Mouse (Mus musculus): ENCODE measurements around the gene Nrd1.

The Nrd1 gene

DNA sequence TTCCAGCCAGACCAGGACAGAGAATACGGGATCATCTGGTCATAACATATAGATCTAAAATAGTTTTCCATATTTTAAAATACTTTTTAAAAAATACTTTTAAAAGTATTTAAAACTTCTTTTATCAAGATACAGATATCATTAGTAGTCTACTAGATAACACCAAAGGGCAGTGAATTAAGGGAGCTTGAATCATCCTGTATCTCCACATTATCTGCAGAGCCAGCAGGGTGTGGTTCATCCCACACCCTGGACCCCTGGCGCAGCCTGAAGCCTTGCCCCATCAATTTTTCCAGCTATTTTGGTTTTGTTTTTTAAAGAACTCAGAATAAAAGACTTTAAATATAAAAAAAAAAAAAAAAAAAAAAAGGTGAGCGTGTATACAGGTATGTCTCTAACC, 98.4 kb downstream of the Nrd1 start:
- no peak for DNase-seq (ENCODE audit: low spot score)

DNA sequence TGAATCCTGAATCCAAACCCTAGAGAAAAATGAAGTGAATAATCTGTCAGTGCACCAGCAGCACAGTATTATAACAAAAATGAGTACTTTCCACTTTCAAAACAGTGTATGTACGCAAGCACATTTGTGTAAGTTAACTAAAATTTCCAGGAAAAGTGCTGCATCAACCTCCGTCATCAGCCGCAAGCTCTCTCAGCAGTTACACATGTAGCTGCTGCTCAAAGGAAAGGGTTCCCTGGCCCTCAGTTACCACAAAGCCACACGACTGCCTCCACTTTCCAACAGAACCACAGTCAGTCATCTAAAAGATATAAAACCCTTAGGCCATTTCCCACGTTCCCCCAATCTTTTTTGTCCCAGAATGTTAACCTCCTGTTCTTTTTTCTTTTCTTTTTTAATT, 102.1 kb downstream of the Nrd1 start:
- DNase-seq (ENCODE audit: low spot score), result no peak

DNA sequence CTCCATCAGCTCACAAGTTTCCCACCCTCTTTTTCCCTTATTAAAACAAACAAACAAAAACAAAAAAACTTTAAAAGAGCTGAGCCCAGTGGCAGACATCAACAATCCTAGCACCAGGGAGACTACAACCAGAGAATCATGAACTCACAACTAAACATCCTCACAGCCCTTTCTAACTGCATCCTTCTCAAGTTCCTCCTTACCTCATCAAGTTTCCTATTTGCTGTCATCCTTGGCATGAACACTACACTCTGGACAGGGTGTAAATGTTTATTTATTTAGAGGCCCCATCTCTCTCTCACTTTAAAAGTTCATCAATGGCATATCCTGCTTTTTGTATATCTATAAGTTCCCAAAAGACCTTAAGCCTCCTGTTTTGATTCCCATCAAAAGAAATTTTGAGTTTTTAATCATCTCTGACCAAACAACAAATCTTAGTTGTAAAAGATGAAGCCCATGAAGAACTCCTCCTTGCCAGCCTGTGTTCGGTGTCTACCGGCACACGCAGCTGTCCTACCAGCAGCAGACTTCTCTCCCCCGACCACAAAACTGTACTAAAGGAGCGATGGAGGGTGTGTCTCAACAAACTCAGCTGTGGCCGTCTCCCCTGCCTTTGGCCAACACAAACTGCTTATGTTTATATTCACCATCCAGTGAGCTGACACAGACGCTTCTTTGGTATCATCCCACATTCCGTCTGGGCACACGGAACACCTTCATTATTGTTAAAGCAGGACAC, 102.9 kb downstream of the Nrd1 start:
- DNase-seq (ENCODE audit: low spot score), result no peak

DNA sequence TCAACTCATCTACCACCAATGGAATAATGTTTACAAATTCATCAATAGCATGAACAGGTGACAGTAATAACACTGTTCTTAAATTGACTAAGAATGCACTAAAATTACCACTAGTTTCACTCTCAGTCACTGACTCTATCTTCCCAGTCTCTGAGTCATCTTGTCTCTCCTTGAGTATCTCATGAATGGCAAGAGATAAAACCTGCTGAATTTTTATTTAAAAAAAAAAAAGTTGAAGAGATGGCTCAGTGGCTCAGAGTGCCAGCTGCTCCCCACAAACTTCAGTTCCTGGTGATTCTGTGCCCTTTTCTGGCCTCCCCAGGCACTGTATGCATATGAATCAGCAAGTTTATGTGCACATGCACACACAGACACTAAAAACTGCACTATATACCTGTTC, 104.8 kb downstream of the Nrd1 start:
- no peak for DNase-seq (ENCODE audit: low spot score)

DNA sequence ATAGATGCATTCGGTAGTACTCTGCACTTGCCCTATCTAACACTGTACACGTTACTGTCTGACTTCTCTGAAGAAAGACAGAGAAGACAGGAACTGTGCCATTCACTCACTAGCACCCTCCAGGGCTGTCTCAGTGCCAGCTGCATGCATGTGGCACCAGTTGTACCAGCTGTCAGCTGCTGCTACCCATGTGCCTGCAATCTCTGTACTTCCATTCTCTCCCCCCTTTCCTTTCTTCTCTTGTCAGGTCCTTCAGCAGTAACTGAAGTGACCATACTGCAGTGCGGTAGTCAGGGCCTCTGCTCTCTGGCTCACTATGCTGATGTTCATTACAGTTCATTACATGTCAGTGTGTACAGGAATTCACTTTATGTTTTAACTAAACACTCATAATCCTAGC, 105.6 kb downstream of the Nrd1 start:
- no peak for DNase-seq (ENCODE audit: low spot score)

DNA sequence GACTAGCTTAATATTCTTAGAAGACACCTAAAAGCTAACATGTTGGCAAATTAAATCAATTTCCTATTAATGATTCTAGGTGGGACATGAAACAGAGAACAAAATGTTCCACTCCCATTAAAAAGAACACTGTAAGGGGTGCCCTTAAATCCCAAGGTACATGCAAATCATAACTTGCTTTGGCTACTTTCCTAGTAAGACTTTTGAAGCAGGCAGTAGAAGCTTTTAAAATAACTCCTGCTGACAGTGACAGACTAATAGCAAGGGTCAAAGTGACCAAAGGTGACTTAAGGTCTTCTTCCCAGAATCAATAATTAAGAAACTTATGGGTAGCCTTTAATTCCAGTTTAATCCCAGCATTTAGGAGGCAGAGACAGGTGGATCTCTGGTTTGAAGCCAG, 106.1 kb downstream of the Nrd1 start:
- DNase-seq (ENCODE audit: low spot score), result no peak

DNA sequence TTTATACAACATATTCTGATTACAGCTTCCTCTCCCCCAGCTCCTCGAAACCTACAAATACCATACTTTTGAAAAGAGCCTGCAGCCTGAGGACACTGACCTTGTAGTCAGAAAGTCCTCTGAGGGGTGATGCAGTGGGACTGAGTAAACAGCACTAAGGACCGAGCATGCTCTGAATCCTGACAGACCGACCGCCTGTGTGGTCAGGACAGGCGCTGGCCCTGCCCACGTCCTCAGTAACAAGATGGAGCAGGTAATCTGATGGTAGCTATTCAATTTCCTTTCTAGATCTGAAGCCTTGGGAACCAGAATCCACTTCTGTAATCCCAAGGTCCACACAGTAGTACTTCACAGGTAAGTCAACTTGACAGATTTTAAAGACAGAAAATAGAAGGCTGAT, 108.6 kb downstream of the Nrd1 start:
- no peak for DNase-seq (ENCODE audit: low spot score)

DNA sequence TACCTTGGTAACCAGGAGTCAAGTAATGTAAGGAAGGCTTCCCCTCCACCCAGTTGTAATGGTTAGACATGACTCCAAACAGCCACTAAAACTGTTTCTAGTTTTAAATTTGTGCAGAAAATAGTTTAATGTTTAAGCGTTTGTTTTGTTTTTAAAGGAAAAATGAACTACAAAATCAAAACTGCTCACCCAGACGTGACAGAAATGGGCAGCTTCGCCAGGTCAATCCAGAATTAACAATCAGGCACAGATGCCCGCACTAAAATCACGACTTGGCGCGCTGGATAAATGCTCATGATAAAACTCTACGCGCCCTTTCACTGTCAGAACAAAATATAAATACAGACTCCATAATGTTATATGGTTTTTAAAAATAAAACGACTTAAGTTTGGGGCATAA, 109.2 kb downstream of the Nrd1 start:
- no peak for DNase-seq (ENCODE audit: low spot score)

DNA sequence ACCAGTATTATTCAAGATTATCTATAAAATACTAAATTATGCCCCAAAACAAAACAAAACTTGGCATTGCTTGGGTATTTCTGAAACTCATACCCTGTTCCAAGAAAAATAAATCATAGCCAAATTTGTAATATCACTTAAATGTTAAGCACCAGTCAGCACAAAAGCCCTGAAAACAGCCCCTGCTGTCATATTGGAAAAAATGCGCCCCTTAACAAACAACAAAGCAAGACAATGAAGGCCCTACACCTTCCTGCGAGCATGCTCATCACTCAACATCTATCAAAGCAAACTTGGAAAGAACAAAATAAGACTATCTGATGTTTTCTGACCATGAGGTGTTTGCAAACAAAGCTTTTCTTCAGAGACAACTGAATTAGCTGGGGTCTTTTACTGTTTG, 110.5 kb downstream of the Nrd1 start:
- DNase-seq (ENCODE audit: low spot score), result no peak

Measured in lung, postnatal 25 days (tissue).